Mouse (Mus musculus): ENCODE measurements at regions not wholly inside any gene's neighbourhood (a gene's known extent, or its start where the extent isn't known, plus 50 kb on each side); places are given as distances from the start of the nearest gene placed in this dataset.

DNA sequence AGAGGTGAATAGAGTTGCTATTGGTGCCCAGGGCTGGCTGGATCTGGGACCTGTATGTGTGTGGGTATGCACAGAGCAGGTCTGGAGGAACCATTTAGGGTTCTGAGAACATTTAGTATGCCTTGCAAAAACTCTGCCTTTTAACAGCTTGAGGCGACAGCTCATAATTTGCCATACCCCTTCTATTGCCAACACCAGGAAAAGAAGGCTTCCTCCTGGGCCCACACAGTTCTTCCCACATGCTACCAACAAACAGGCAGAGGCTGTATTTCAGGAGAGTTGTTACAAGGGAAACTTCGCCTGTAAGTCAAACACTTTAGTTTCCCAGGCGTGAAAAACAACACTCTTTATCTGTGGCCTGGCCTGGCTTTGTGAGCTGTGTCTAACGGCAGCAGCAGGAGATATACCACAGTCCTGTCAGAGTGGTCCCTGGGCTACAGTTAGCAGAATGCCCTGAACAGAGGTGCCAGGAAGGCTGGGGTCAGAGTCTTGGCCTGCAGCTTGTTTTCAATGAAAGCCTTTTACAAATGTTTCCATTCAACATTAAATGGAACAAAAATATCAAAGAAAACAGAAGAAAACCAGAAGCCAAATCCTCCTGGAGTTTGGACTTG lies 225.4 kb downstream of the Dhx35 start:
- no peak for DNase-seq (ENCODE audit: low read depth)

DNA sequence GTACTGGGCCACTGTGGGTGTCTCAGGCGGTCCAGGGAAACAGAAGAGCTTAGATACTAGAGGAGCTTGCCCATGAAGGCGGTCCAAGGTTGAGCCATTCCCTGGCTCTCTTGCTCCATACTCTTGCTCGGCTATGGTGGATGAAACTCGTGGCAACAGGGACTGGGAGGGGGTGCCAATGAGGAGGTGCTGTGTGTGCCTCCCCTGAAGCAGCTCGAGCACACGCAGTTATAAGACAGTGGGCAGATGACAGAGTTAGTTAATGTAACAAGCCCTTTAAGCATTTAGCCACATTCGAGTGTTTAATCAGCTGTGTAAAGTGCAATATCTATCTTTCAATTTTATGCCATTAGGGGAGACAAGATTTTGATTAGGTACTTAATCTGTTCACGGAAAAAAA lies 237.5 kb downstream of the Dhx35 start:
- DNase-seq (ENCODE audit: low read depth) = no peak

GRCm38 (mm10) chr2:159039916-159040315 lies 245.3 kb downstream of the Dhx35 start:
- no peak for DNase-seq (ENCODE audit: low read depth)

DNA sequence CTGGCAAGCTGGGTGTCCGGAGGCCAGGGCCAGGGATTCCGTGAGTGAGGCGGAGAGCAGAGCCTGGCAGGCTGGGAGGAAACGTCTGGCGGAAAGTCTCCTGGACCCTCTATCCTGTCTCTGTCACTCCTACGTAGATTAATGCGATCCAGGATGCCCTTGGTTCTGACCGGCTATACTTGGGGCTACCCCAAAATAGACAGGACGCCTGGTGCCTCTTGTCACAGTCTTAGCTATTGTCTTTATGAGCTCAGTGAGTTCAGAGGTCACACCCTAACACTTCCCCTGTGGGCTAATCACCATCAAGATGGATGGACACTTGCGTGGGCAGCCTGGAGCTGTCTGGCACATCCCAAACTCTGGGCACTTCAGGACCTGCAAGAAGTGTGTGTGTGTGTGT lies 258.9 kb downstream of the Dhx35 start:
- DNase-seq (ENCODE audit: low read depth) = no peak

DNA sequence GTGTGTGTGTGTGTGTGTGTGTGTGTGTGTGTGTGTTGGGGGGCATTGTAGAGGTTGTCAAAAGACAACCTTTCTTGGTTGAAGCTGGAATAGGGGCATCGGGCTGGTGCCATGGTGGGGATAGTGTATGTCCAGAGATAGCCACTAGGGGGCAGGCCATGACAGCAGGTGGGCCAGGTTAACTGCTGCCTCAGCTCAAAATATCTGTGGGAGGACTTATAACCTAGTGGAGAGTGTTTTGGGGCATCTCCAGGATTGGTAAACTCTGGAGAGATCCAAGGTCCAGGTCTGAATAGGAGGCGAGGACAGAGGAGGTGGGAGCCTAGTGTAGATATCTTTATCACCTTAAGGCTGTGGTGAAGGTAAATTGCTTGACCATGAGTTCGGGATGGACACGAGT lies 259.3 kb downstream of the Dhx35 start:
- peak; percentile 56 for DNase-seq (ENCODE audit: low read depth)

GRCm38 (mm10) chr2:159054451-159054850 lies 259.8 kb downstream of the Dhx35 start:
- DNase-seq (ENCODE audit: low read depth) = no peak

DNA sequence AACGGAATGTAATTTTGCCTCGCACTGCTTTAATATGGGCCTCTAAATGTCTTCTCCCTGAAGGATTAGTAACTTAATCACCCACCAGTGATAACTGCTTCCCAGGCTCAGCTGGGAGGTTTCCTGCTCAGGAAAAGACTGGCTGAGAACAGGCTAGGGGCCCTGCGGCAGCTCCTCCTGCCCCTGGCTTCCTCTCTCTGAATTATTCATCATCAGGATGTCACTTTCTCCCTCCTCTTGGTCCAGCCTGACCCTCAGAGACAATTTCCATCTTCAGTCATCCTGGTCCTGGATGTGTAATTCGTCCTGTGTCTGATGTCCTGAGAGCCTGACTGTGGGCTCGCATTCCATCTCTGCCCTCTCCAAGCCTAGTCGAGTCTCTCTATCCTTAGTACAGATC lies 261.2 kb downstream of the Dhx35 start:
- DNase-seq (ENCODE audit: low read depth) = no peak

DNA sequence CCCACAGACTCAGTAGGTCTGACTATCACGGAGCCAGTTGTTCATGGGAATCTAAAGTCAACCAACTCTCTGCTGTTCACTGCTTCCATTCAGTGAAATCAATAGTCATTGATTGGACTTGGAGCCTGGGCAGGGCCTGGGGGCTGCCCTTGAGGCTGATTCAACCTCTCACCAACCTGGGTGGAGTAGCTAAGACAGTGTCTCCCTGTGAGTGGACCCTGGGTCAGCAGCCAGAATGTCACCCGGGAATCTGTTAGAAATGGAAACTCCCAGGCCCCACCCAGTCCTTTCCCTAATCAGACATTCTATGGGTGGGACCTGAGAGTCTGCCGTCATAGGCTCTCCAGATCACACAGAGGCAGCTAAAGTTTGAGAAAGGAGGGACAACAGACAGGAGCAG lies 262.4 kb downstream of the Dhx35 start:
- DNase-seq (ENCODE audit: low read depth) = no peak

DNA sequence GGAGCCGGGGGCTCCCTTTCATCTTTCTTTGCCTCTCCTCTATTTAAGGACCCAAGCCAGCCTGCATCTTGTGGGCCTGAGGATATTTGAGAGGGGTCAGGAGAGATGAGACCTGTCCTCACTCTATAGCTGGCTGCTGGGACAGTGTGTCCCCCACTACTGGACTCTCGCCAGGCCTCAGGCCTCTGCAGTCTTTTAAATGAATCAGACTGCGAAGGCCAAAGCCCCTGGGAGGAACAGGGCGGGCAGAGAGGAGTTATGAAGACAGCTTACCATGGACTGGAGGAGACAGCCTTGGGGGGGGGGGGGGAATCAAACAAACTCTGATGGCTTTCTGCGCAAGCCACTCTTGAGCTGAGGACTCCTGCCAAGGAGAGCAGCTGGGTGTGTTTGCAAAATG lies 262.9 kb downstream of the Dhx35 start:
- DNase-seq (ENCODE audit: low read depth) = no peak

DNA sequence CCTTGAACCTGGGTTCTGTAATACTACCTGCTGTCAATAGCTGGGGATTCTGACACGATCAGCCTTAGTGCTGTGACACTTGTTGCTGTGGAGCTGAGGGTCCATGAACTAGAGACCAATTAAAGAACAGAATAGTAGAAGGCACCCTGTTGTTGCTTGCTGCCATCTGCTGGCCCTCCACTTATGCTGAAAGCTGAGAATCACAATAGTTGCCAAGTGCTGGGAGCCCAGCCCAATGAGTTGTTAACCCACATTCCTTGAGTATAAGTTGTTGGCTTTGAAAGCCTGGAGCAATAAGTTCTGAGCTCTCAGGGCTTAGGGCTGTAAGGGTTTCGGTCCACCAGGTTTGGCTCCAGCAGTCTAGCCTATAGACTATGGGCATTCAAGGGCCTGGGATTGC lies 267.7 kb downstream of the Dhx35 start:
- peak; percentile 36 for DNase-seq (ENCODE audit: low read depth)

DNA sequence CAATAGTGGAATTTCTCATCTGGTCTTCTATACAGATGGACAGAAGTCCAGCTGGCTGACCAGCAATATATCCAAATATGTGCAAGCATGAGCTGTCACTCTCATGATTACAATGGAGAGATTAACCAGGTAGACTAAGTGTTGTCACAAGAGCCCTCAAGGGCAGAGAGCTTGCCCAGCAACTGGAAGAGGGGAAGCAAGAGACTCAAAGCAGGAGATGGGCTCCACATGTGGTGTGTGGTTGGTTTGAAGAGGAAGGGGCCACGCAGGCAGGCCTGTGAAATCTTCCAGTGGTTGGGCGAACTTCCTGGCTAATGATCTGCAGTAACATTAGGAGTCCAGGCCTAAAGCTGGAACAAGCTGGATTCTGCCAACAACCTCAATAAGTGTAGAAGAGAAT lies 268.1 kb downstream of the Dhx35 start:
- DNase-seq (ENCODE audit: low read depth) = no peak

DNA sequence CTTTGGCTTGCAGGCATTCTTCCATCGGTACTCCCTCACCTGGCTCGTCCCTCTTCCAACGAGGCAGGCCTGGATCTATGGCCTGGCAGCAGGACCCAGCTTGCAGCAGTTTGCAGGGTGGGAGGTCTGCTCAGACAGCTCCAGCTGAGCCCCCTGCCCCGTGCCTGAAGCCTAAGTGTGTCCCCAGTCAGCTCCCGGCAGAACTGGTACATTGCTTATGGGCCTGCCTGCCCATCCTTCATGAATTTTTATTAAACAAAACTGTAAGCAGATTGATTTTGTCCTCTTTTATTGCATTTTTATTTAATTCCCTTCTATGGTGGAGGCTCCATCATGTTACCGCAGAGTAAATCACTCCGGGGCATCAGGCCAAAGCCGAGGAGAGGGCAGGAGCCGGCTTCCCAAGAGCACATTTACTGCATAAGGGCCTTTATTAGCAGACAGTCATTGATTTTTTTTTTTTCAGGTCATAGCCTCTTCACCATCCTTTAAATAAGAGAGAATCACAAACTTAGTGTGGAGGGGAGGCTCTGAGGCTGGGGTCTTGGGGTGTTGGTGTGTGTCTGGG lies 269.9 kb downstream of the Dhx35 start:
- DNase-seq (ENCODE audit: low read depth) = no peak

GRCm38 (mm10) chr2:159067506-159067905 lies 272.9 kb downstream of the Dhx35 start:
- no peak for DNase-seq (ENCODE audit: low read depth)

DNA sequence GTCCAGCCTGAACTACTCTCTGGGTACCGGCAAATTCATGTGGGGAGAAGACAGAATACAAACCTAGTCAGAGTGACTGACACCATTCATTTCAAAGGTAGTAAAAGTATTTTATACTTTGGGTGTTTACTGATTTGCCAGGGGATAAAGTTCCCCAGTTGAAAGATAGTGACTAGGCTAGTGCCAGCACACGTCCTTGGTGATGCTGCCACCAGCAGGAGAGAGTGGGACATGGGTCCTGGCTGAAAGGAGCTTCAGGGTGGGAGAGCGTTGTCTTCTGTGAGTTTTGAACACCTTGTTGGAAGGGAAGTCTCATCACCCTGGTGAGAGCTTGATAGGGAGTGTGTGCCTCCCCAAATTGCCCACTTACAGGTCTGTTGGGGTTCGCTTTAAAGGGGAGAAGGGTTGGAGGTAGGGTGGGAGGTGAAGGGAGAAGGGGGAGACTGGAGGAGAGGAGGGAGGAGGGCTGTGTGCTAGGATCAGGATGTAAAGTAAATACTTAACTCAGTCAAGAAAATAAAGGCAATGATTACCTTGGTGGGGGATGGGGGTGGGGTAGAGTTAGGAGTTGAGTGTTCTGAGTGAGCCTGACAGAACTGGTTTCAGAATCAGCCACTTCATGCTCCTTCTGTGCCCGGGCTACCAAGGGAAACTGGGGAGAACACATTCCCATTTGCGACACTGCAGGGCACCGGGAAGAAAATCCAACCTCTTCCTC lies 273.9 kb downstream of the Dhx35 start:
- no peak for DNase-seq (ENCODE audit: low read depth)

DNA sequence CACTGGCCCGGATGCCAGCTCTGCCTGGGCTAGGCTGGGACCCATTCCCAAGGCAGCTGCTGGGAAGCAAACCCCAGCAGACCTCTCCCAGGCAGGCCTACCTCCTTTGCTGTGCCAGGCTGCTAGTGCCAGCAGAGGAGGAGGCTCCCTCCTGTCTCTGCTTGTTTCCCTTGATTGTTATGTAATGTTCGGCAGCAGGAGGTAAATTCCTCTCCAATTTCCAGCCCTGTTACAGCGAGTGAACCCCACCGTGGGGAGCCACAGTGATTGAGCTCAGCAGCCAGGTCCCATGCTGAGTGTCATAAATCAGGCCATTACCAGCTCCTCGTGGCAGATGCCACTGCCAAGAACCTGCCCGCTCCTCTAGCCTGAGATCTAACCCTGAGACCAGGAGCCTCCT lies 274.6 kb downstream of the Dhx35 start:
- DNase-seq (ENCODE audit: low read depth) = no peak

- DNase-seq (ENCODE audit: low read depth) = no peak
These were observed 278.5 kb downstream of the Dhx35 start for GRCm38 (mm10) chr2:159072997-159073690.

DNA sequence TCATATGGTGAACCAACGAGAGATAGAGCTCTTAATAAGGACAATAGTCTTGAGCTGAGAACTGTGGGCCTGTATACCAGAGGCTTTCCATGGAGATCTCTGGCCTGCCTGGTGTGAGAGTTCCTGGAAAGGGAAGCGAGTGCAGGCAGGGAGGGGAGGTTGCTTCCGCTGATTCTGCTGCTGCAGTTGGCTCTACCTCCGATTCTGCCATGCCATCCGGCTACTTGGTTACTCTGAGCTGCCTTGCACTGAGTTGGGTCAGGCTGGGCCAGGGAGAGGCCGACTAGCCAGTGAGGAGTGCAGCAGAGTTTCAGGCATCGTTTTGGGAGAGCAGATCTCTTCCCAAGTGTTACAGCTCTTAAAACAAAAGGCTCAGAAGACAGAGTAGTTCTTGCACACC lies 285.2 kb downstream of the Dhx35 start:
- no peak for DNase-seq (ENCODE audit: low read depth)

DNA sequence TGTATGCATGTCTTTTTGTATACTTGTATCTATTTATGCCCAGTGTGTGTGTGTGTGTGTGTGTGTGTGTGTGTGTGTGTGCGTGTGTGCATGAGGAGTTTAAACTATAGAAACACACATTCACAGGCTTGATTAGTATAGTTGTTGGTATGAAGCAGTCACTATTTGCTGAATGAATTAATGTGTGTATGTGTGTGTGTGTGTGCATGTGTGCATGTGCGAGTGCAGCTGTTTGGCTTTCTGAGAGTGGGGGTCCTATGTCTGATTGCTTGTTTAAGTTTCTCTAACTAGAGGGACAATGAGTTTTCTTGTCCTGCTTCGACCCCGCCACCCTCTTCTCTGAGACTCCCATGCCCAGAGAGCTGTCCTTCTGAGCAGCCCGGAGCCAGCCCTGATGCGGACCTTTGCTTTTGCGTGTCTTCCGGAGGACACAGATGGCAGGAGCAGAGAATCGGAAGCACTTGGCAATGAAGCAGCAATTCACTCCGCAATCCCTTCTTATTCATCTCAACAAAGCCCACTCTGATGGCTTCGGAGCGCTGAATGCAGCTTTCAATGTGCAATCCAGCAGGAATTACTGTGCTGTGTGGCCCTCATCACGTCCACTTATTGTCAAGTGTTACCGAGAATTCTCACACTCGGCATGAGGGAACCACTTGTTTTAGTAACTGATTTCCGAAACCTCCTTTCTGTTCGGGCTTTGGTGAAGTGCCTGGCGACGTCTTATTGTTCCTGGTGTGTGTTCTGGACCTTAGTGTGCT lies 286.4 kb downstream of the Dhx35 start:
- DNase-seq (ENCODE audit: low read depth) = no peak

- DNase-seq (ENCODE audit: low read depth) = no peak
These were observed 292.2 kb downstream of the Dhx35 start for GRCm38 (mm10) chr2:159086836-159087235.

DNA sequence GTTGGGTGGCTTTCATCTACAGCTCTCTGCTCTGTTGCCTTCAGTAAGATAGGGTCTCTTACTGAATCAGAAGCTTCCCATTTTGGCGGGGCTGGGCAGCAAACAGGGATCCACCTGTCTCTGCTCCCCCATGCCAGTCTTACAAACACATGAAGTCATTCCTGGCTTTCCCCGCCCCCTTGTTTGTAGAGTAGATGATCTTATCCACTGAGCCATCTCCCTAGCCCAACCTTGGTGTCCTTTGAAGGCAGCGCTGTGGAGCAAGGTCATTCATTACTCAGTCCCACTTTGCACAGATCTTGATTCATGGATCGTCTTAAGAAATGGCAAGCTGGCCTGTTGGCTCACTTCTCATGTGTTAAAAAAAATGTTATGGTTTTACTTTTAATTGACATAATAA lies 293.6 kb downstream of the Dhx35 start:
- no peak for DNase-seq (ENCODE audit: low read depth)

DNA sequence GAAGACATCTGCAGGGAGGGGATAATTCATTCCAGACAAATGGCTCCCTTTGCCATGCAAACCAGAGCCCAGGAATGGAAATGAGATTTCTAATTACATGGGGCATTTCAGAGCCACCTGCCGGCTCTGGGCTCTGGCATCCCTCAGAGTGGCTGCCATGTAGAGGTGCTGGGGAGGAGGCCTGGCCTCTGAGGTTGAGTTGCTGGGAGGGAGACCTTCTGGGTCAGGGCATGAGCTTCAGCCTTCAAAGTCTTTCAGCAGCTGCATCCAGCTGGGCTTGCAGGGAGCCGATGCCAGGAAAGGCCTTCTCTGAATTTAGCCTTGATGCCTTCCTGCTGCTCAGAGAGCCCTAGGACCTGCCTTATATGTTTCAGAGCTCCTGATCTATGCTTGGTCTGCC lies 302.1 kb downstream of the Dhx35 start:
- no peak for DNase-seq (ENCODE audit: low read depth)

GRCm38 (mm10) chr2:159134042-159134441 lies 339.4 kb downstream of the Dhx35 start:
- no peak for DNase-seq (ENCODE audit: low read depth)

Measured in NIH3T3 (cell line).